Mouse (Mus musculus) CH12.LX (cell line): ENCODE measurements around the gene Golga1. TPM values are rescaled to one million over a fixed set of nuclear protein-coding genes. Genes with fewer than 3 reads are reported as not detected.

Source experiments
- DNase-seq: peaks from one replicate; pipeline ENCODE4 v3.0.0-alpha.2; 2013; ENCODE audit errors: extremely low read depth
- H3K27ac ChIP-seq: 2 replicates; pipeline ENCODE4 v1.5.1; 2012; ENCODE audit warnings: low read depth, mild to moderate bottlenecking, control low read depth, moderate library complexity; ENCODE audit not compliant: insufficient read depth
- H3K27me3 ChIP-seq: replicated peaks from 2 replicates; pipeline ENCODE3; 2012; ENCODE audit warnings: inconsistent platforms
- H3K36me3 ChIP-seq, 2 experiments: replicated peaks in 1 of 2; 2 replicates each; pipeline versions ENCODE3 to v1.6.1; 2012; ENCODE audit warnings: inconsistent platforms in 1 of 2, low read length in 1 of 2, mild to moderate bottlenecking in 1 of 2, mixed read lengths in 1 of 2, moderate library complexity in 1 of 2; ENCODE audit not compliant: control insufficient read depth in 1 of 2, insufficient read depth in 1 of 2
- H3K4me1 ChIP-seq, 2 experiments: 2 replicates each; pipeline ENCODE4 v1.6.1; 2012; ENCODE audit warnings: inconsistent platforms in 1 of 2, moderate library complexity in 1 of 2; ENCODE audit not compliant: insufficient read depth in 2 of 2, control insufficient read depth in 1 of 2
- H3K4me2 ChIP-seq: 2 replicates; pipeline ENCODE4 v1.6.1; 2012; ENCODE audit warnings: low read depth, mild to moderate bottlenecking, control low read depth; ENCODE audit not compliant: poor library complexity, insufficient read depth, severe bottlenecking
- H3K4me3 ChIP-seq, 3 experiments: fragments of 150-350 bp in 1 of 3; sonication (generic) in 1 of 3; replicated peaks in 1 of 3; 2 replicates each; pipeline versions ENCODE3 to v1.5.1; 2011 to 2012; ENCODE audit warnings: low read depth in 2 of 3, low read length in 2 of 3, mild to moderate bottlenecking in 2 of 3, moderate library complexity in 2 of 3, control low read depth in 1 of 3, improper control_type of control experiment in 1 of 3, inconsistent platforms in 1 of 3, mixed read lengths in 1 of 3; ENCODE audit not compliant: poor library complexity in 1 of 3
- H3K79me2 ChIP-seq: replicated peaks from 2 replicates; pipeline ENCODE4 v1.6.1; 2012; ENCODE audit warnings: mild to moderate bottlenecking, moderate library complexity; ENCODE audit not compliant: control insufficient read depth, poor library complexity, insufficient read depth, severe bottlenecking; ENCODE audit errors: extremely low read depth
- H3K9ac ChIP-seq: 2 replicates; pipeline ENCODE4 v1.6.1; 2012; ENCODE audit warnings: low read depth, mild to moderate bottlenecking, control low read depth, moderate library complexity; ENCODE audit not compliant: insufficient read depth
- H3K9me3 ChIP-seq: replicated peaks from 2 replicates; pipeline ENCODE3; 2012; ENCODE audit warnings: low read length, inconsistent platforms, mixed read lengths
- ELF1 ChIP-seq: IDR thresholded peaks from 2 replicates; pipeline ENCODE4 v1.6.1; 2014; ENCODE audit warnings: low read depth, mild to moderate bottlenecking, inconsistent platforms, low read length, improper control_type of control experiment
- ETS1 ChIP-seq: conservative IDR thresholded peaks from 2 replicates; pipeline ENCODE4 v1.6.1; 2012; ENCODE audit warnings: low read depth, mild to moderate bottlenecking, inconsistent platforms, low read length, improper control_type of control experiment, moderate library complexity
- IRF4 ChIP-seq: IDR thresholded peaks from 2 replicates; pipeline ENCODE4 v1.6.1; 2014; ENCODE audit warnings: low read depth, mild to moderate bottlenecking, inconsistent platforms, low read length, improper control_type of control experiment
- MAX ChIP-seq: IDR thresholded peaks from 2 replicates; pipeline ENCODE4 v1.6.1; 2011; ENCODE audit warnings: low read length, improper control_type of control experiment
- MAZ ChIP-seq: IDR thresholded peaks from 2 replicates; pipeline ENCODE4 v1.6.1; 2012; ENCODE audit warnings: low read depth, mild to moderate bottlenecking, inconsistent platforms, low read length, improper control_type of control experiment, moderate library complexity
- MEF2A ChIP-seq: IDR thresholded peaks from 2 replicates; pipeline ENCODE4 v1.6.1; 2014; ENCODE audit warnings: low read depth, mild to moderate bottlenecking, inconsistent platforms, low read length, improper control_type of control experiment, borderline replicate concordance
- MXI1 ChIP-seq: IDR thresholded peaks from 2 replicates; pipeline ENCODE4 v1.6.1; 2011; ENCODE audit warnings: mild to moderate bottlenecking, low read depth, low read length, improper control_type of control experiment
- MYC ChIP-seq: IDR thresholded peaks from 2 replicates; pipeline ENCODE4 v1.6.1; 2011; ENCODE audit warnings: low read depth, mild to moderate bottlenecking, improper control_type of control experiment, low read length
- POLR2AphosphoS2 ChIP-seq: IDR thresholded peaks from 2 replicates; pipeline ENCODE4 v1.6.1; 2011; ENCODE audit warnings: low read depth, low read length, improper control_type of control experiment
- RAD21 ChIP-seq: IDR thresholded peaks from 2 replicates; pipeline ENCODE4 v1.6.1; 2011; ENCODE audit warnings: low read depth, mild to moderate bottlenecking, low read length, improper control_type of control experiment, moderate library complexity
- RCOR1 ChIP-seq: conservative IDR thresholded peaks from 2 replicates; pipeline ENCODE4 v1.6.1; 2012; ENCODE audit warnings: low read depth, mild to moderate bottlenecking, inconsistent platforms, low read length, improper control_type of control experiment
- USF1 ChIP-seq: IDR thresholded peaks from 2 replicates; pipeline ENCODE4 v1.6.1; 2014; ENCODE audit warnings: low read depth, mild to moderate bottlenecking, inconsistent platforms, low read length, improper control_type of control experiment
- ZNF384 ChIP-seq: IDR thresholded peaks from 2 replicates; pipeline ENCODE4 v1.6.1; 2012; ENCODE audit warnings: low read depth, low read length, improper control_type of control experiment, inconsistent platforms
- dilution Hi-C: fragments of 300-500 bp; cut with MboI; formaldehyde crosslinking; loops from 2 replicates; pipeline ENCODE4 v1.14.3; 2020; ENCODE audit warnings: low sequenced_read_pairs; ENCODE audit not compliant: extremely low pct_unique_long_range_greater_than_20kb, extremely low pct_ligation_motif_present
- in situ Hi-C: fragments of 300-500 bp; cut with MboI; formaldehyde crosslinking; loops from 3 replicates; pipeline ENCODE4 v1.14.3; 2019; ENCODE audit warnings: low sequenced_read_pairs, low pct_ligation_motif_present, low pct_unique_long_range_greater_than_20kb, mixed read lengths
- polyA plus RNA-seq: library from polyadenylated mRNA; unstranded; fragments of >175 nt; gene quantifications from 2 replicates; pipeline ENCODE4 v1.2.1, GENCODE M21; 2012; ENCODE audit warnings: low read depth; ENCODE audit not compliant: insufficient read length
- total RNA-seq, 2 experiments: library from RNA; depleted of rRNA; stranded (reverse); fragments of 300-350 nt in 1 of 2; fragments of >200 nt in 1 of 2; gene quantifications; 2 replicates each; pipeline ENCODE4 v1.2.3; 2012 to 2014

Golga1 gene
- total and polyA plus RNA-seq, 3 experiments = 7.8 to 10.1 (median 8.6) TPM

DNA sequence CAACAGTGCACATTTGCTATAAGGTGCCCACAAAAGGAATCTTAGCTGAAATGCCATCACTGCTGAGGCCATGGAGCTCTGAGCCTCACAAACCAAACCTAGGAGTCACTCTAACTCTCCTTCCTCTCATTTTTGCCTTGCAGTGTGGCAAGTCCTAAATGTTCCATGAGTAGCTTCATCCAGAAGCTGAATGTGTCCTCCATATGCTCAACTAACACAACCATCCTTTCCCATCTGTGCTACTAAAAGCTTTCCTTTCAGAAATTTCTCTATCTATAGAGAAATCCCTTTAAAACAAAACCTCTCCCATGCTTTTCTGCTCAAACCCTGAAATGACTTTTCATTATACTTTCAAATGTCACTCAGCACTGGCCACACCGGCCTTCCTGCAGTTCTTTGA, 33.7 kb downstream of the Golga1 start:
- H3K9ac ChIP-seq = no peak overlapping the region
- no peak for TF ChIP-seq MAX
- no peak for TF ChIP-seq MAZ
- no peak for TF ChIP-seq ELF1
- TF ChIP-seq RCOR1 = no peak
- no peak for TF ChIP-seq MEF2A
- no peak for TF ChIP-seq MXI1
- TF ChIP-seq IRF4 = no peak
- TF ChIP-seq RAD21 = no peak
- TF ChIP-seq MYC = no peak
- no peak for TF ChIP-seq ZNF384
- dilution Hi-C loops (no loop called here), in situ Hi-C loops (no loop called here)
- H3K36me3 ChIP-seq = peaks cover 43 to 78% of the 10 kb centered on the region in 2 experiments
- H3K4me2 ChIP-seq = no peak overlapping the region
- H3K9me3 ChIP-seq = no peaks in the 10 kb centered on the region
- H3K79me2 ChIP-seq = no peaks in the 10 kb centered on the region
- peaks cover 0 to 3% of the 10 kb centered on the region in 2 experiments; a peak in 2 of 4 replicates for H3K4me1 ChIP-seq
- DNase-seq = no peak
- H3K27ac ChIP-seq = no peak overlapping the region
- no peaks in the 10 kb centered on the region for H3K27me3 ChIP-seq
- no peak overlapping the region for H3K4me3 ChIP-seq

DNA sequence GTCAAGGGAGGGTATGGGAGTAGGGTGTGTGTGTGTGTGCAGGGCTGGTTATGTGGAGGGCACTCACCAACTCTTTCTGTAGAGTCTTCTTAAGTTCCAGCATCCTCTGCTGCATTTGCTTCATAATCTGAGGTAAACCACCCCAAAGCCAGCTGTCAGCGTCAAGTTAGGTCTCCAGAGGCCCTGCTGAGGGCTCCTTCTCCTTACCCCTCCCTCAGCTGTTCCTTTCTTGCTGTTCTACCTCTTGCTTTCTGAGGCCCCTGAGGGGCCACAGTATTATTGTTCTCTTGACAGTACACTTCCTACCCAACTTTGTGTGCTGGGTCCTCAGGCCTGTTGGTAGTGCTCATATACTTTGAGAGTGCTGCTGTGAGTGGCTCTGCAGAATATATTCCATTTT, 45.3 kb downstream of the Golga1 start:
- Histone ChIP-seq H3K9ac (no peak overlapping the region), H3K4me3 (no peak overlapping the region), H3K4me1 (peaks cover 14 to 79% of the 10 kb centered on the region in 2 experiments), H3K4me2 (no peak overlapping the region), H3K79me2 (no peaks in the 10 kb centered on the region; the same call in 1 of the 2 replicates), H3K36me3 (peaks cover 70 to 84% of the 10 kb centered on the region in 2 experiments), H3K27me3 (no peaks in the 10 kb centered on the region), H3K9me3 (no peaks in the 10 kb centered on the region), H3K27ac (peak overlapping the region; percentile 78)
- dilution Hi-C loops (no loop called here), in situ Hi-C loops (no loop called here)
- DNase-seq = peak; percentile 56
- TF ChIP-seq ETS1 = peak; percentile 44
- no peak for TF ChIP-seq MAX

DNA sequence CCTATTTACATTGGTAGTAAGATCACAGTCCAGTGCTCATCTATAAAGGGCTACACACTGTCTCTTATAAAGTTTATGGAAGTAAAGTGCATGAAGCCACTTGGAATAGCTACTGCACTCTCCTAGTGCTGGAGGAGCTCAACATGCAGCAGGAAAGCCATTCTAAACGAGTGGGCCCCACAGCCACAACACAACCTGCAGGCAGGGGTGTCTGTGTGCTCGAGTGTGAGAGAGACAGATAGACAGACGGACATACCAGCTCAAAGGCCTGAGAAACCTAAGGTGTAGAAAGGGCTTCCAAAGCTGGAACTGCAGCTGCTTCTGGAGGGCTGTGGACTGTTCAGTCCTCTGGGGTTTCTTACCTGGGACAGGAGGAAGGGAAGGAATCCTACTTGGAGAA, 48.8 kb downstream of the Golga1 start:
- in situ Hi-C loops = no loop called here
- DNase-seq = no peak
- peaks cover 14 to 96% of the 10 kb centered on the region in 2 experiments for H3K4me1 ChIP-seq
- no peaks in the 10 kb centered on the region for H3K27me3 ChIP-seq
- H3K36me3 ChIP-seq = peaks cover 66 to 87% of the 10 kb centered on the region in 2 experiments
- H3K9ac ChIP-seq = no peak overlapping the region
- no peaks in the 10 kb centered on the region for H3K9me3 ChIP-seq
- H3K79me2 ChIP-seq = peaks cover 28% of the 10 kb centered on the region
- H3K27ac ChIP-seq = peak overlapping the region; percentile 54; the same call in 1 of the 2 replicates
- peak; percentile 85; the same call in 1 of the 2 replicates for TF ChIP-seq POLR2AphosphoS2
- no peak for TF ChIP-seq USF1
- no peak overlapping the region for H3K4me2 ChIP-seq
- H3K4me3 ChIP-seq = no peak overlapping the region
- dilution Hi-C loops = no loop called here
